Mouse (Mus musculus) adrenal gland, postnatal 10 days (tissue): Measurements from ENCODE around the gene Ifi205. TPM values are rescaled to one million over a fixed set of nuclear protein-coding genes. Genes with fewer than 3 reads are reported as not detected.
"Not testable (repeated sequence)": the region's sequence is repeated elsewhere in the genome, so short reads cannot be mapped to it uniquely, and the experiment has no call there.

Source experiments
- DNase-seq: peaks from one replicate; pipeline ENCODE4 v3.0.0; 2021; ENCODE audit warnings: mixed read lengths
- long read RNA-seq, 2 experiments: library from polyadenylated mRNA; stranded (forward); transcript quantifications; one replicate each; pipeline ENCODE4 v2.0.0; 2021
- total RNA-seq, 2 experiments: library from RNA; stranded (reverse); gene quantifications; 2 replicates each; pipeline ENCODE4 v1.2.3; 2021

The Ifi205 gene
- 1 to 10 TPM; 1.3 to 3.9 TPM for total RNA-seq
- long read RNA-seq, experiment 1, result 0 reads
- long read RNA-seq, experiment 2, result 0 reads

- no peak for DNase-seq
Measured at GRCm38 (mm10) chr1:174031698-174032097, at the start of gene Ifi205. Gene Ifi205 (minus strand): TSS chr1:174031810.

GRCm38 (mm10) chr1:174066305-174066704, 34.7 kb upstream of the Ifi205 start, which contains the start of gene Olfr430:
Gene Olfr430 (plus strand): TSS chr1:174066605.
- no peak for DNase-seq

GRCm38 (mm10) chr1:174055248-174055647, 23.6 kb upstream of the Ifi205 start:
- no peak for DNase-seq

- DNase-seq, result no peak
Measured at GRCm38 (mm10) chr1:174052981-174053380, 21.4 kb upstream of the Ifi205 start.

GRCm38 (mm10) chr1:174051931-174052536, 20.4 kb upstream of the Ifi205 start:
- no peak for DNase-seq

- no peak for DNase-seq
Measured at GRCm38 (mm10) chr1:174051515-174051914, 19.9 kb upstream of the Ifi205 start.

GRCm38 (mm10) chr1:174050532-174050931, 18.9 kb upstream of the Ifi205 start:
- DNase-seq, result no peak

- not testable (repeated sequence) for DNase-seq
Measured at GRCm38 (mm10) chr1:174049357-174049756, 17.7 kb upstream of the Ifi205 start.

- no peak for DNase-seq
Measured at GRCm38 (mm10) chr1:174048893-174049292, 17.3 kb upstream of the Ifi205 start, which contains the start of gene Olfr432. Gene Olfr432 (plus strand): TSS chr1:174049205.

- not testable (repeated sequence) for DNase-seq
Measured at GRCm38 (mm10) chr1:174048227-174048626, 16.6 kb upstream of the Ifi205 start.

GRCm38 (mm10) chr1:174044431-174044830, 12.8 kb upstream of the Ifi205 start:
- no peak for DNase-seq

GRCm38 (mm10) chr1:174042091-174042884, 10.7 kb upstream of the Ifi205 start:
- DNase-seq, result not testable (repeated sequence)

- peak; percentile 25 for DNase-seq
Measured at GRCm38 (mm10) chr1:174040523-174041177, 9.0 kb upstream of the Ifi205 start, which contains the start of gene Olfr433. Gene Olfr433 (plus strand): TSS chr1:174040705.

GRCm38 (mm10) chr1:174038480-174038879, 6.9 kb upstream of the Ifi205 start:
- no peak for DNase-seq

- DNase-seq, result no peak
Measured at GRCm38 (mm10) chr1:174035841-174036240, 4.2 kb upstream of the Ifi205 start.

- DNase-seq, result not testable (repeated sequence)
Measured at GRCm38 (mm10) chr1:174007050-174007449, 24.6 kb downstream of the Ifi205 start.

- not testable (repeated sequence) for DNase-seq
Measured at GRCm38 (mm10) chr1:174004352-174005109, 27.1 kb downstream of the Ifi205 start.

- no peak for DNase-seq
Measured at GRCm38 (mm10) chr1:173995003-173995402, 36.6 kb downstream of the Ifi205 start.

- DNase-seq, result not testable (repeated sequence)
Measured at GRCm38 (mm10) chr1:173982694-173983305, 48.8 kb downstream of the Ifi205 start, which contains the start of gene Ifi202b. Gene Ifi202b (minus strand): TSS chr1:173982744.

GRCm38 (mm10) chr1:173981038-173981437, 50.6 kb downstream of the Ifi205 start:
- not testable (repeated sequence) for DNase-seq

GRCm38 (mm10) chr1:173977622-173978021, 54.0 kb downstream of the Ifi205 start:
- no peak for DNase-seq
